16 mouse cellular contexts compared by ENCODE assay signal in the genomic region with DNA sequence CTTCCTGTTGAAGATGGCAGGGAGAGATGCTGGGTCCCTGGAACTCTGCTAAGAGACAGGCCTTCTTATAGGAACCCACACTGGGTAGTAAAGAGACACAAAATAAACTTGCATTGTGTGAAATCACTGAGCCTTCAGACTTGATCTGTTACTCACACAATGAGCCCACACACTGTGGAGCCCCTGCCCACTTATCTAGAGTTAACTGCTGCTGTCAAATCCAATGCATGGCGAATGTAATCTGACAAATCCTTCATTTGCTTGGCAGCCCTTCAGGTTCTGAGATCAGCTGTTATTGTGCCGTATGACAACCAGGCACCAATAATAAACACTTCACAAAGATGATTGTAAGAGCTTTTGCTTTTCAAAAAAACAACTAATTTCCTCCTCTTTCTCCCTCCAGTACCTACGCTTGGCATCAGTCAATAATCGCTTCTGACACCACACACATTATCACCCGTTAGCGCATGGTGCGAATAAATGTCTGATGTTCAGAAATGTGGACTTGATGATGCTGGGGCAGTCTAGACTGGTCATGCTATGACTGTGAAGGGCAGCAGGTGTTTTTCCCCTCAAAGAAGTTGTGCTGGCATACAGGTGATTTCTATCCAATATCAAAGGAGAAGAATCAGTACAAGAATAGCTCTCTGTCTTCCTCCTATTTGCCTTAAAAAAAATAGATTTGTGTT.
A peak's percentile ranks its signal among the peaks of the same experiment; 100 is the strongest.
DNase-seq lines count a peak whose midpoint lies in the region; ATAC-seq and TF ChIP-seq lines count a peak whose summit lies in the region.
"Had no signal": no experiment of that assay in that cellular context is flagged by ENCODE, and none has a peak within 500 bp of the region (broad histone marks: within the 10 kb centered on the region; RNA-seq: fewer than 3 reads in every experiment).

No protein-coding gene starts in this region.

- no peak for TF ChIP-seq CTCF in forebrain, postnatal 0 days (IDR thresholded peaks at IDR 0.05; ENCODE audit: low read depth)

- H3K9me3 ChIP-seq in hindbrain, embryonic 15.5 days: no peaks in the 10 kb centered on the region
- H3K9me3 ChIP-seq in hindbrain, embryonic 11.5 days (ENCODE audit: control insufficient read depth, low read length): no peaks in the 10 kb centered on the region
- H3K9me3 ChIP-seq in forebrain, postnatal 0 days (ENCODE audit: low read length): no peaks in the 10 kb centered on the region
- H3K9me3 ChIP-seq: heart, embryonic 10.5 days; limb, embryonic 15.5 days; lung, embryonic 15.5 days had no signal

- H3K9ac ChIP-seq in hindbrain, embryonic 15.5 days: no peak overlapping the region
- no peak overlapping the region for H3K9ac ChIP-seq in hindbrain, embryonic 11.5 days (ENCODE audit: low read depth, low read length)
- H3K9ac ChIP-seq in forebrain, postnatal 0 days: no peak overlapping the region
- H3K9ac ChIP-seq: limb, embryonic 15.5 days; lung, embryonic 15.5 days had no signal

- peak; percentile 67; the same call in 1 of the 2 replicates for ATAC-seq in hindbrain, embryonic 15.5 days (ENCODE audit: low FRiP score, low read depth)
- no peak for ATAC-seq in hindbrain, embryonic 11.5 days (ENCODE audit: low FRiP score)
- ATAC-seq in forebrain, postnatal 0 days: peak; percentile 47
- ATAC-seq in inflammation-experienced regulatory T-cells, adult 6 months: no peak
- ATAC-seq: activated CD4-positive, CD25-positive, alpha-beta regulatory T cell, adult 4 months; CD4-positive, CD25-positive, alpha-beta regulatory T cell, adult 4 months had no signal

- H3K36me3 ChIP-seq in hindbrain, embryonic 15.5 days: no peaks in the 10 kb centered on the region
- H3K36me3 ChIP-seq in hindbrain, embryonic 11.5 days (ENCODE audit: control insufficient read depth, insufficient read depth, low read length): no peaks in the 10 kb centered on the region
- H3K36me3 ChIP-seq in forebrain, postnatal 0 days (ENCODE audit: insufficient read depth): no peaks in the 10 kb centered on the region
- H3K36me3 ChIP-seq: heart, embryonic 10.5 days; limb, embryonic 15.5 days; lung, embryonic 15.5 days had no signal

- WGBS in hindbrain, embryonic 15.5 days: 57% methylated on average over 7 of the region's 7 CpGs
- 81% methylated on average over 7 of the region's 7 CpGs for WGBS in hindbrain, embryonic 11.5 days
- WGBS in forebrain, postnatal 0 days: 40% methylated on average over 7 of the region's 7 CpGs

- H3K4me3 ChIP-seq in hindbrain, embryonic 15.5 days: no peak overlapping the region
- H3K4me3 ChIP-seq in hindbrain, embryonic 11.5 days (ENCODE audit: low read depth, low read length): no peak overlapping the region
- H3K4me3 ChIP-seq in forebrain, postnatal 0 days (ENCODE audit: low read depth, low read length): no peak overlapping the region
- H3K4me3 ChIP-seq: gastrocnemius, adult 2 months; heart, embryonic 10.5 days; limb, embryonic 15.5 days; lung, embryonic 15.5 days had no signal

- no peak overlapping the region for H3K4me2 ChIP-seq in hindbrain, embryonic 15.5 days
- H3K4me2 ChIP-seq in hindbrain, embryonic 11.5 days (replicated peaks; ENCODE audit: low read depth, low read length): no peak overlapping the region
- no peak overlapping the region for H3K4me2 ChIP-seq in forebrain, postnatal 0 days (ENCODE audit: low read depth)
- H3K4me2 ChIP-seq: limb, embryonic 15.5 days; lung, embryonic 15.5 days had no signal

- H3K27me3 ChIP-seq in hindbrain, embryonic 15.5 days: no peaks in the 10 kb centered on the region
- H3K27me3 ChIP-seq in hindbrain, embryonic 11.5 days (ENCODE audit: control insufficient read depth, insufficient read depth, low read length): no peaks in the 10 kb centered on the region
- H3K27me3 ChIP-seq in forebrain, postnatal 0 days (ENCODE audit: insufficient read depth, low read length): no peaks in the 10 kb centered on the region
- H3K27me3 ChIP-seq: limb, embryonic 15.5 days; lung, embryonic 15.5 days had no signal

- H3K4me1 ChIP-seq in hindbrain, embryonic 15.5 days (replicated peaks): peaks cover 16% of the 10 kb centered on the region; the same call in 1 of the 2 replicates
- no peaks in the 10 kb centered on the region for H3K4me1 ChIP-seq in hindbrain, embryonic 11.5 days (replicated peaks; ENCODE audit: control insufficient read depth, insufficient read depth, low read length)
- H3K4me1 ChIP-seq in forebrain, postnatal 0 days (ENCODE audit: insufficient read depth): peaks cover 4% of the 10 kb centered on the region; the same call in 1 of the 2 replicates
- H3K4me1 ChIP-seq: limb, embryonic 15.5 days; lung, embryonic 15.5 days had no signal

- DNase-seq in hindbrain, embryonic 11.5 days (ENCODE audit: low spot score): no peak
- DNase-seq in forebrain, postnatal 0 days: peak; percentile 39
- peak; percentile 9 to 25 for DNase-seq in layer of hippocampus, postnatal 36 days
- peak; percentile 76 for DNase-seq in retina, postnatal 1 day
- no peak for DNase-seq in spleen, postnatal 4 days (ENCODE audit: low spot score in 2 of 2)
- DNase-seq: cerebellum, adult 8-10 months; gastrocnemius, adult 2 months; right cerebral cortex, postnatal 14 days; thymus, adult 18-20 months had no signal

- no peak overlapping the region for H3K27ac ChIP-seq in hindbrain, embryonic 15.5 days (replicated peaks)
- no peak overlapping the region for H3K27ac ChIP-seq in hindbrain, embryonic 11.5 days (ENCODE audit: low read depth, low read length)
- no peak overlapping the region for H3K27ac ChIP-seq in forebrain, postnatal 0 days (ENCODE audit: low read depth, low read length)
- H3K27ac ChIP-seq: gastrocnemius, adult 2 months; heart, embryonic 10.5 days; limb, embryonic 15.5 days; lung, embryonic 15.5 days had no signal

Comparison
In these comparisons a context has a peak if more than half of its experiments do, and no peak if none do; other contexts are left out.
1. ATAC-seq: peak in hindbrain, embryonic 15.5 days (single experiment) and forebrain, postnatal 0 days (single experiment); none in hindbrain, embryonic 11.5 days (single experiment) and inflammation-experienced regulatory T-cells, adult 6 months (single experiment).
2. DNase-seq: peak in forebrain, postnatal 0 days (single experiment), layer of hippocampus, postnatal 36 days (2 of 2) and retina, postnatal 1 day (single experiment); none in hindbrain, embryonic 11.5 days (single experiment) and spleen, postnatal 4 days (0 of 2).